Mouse (Mus musculus) ES-E14 (cell line): ENCODE results near the gene Dnah6. TPM values are rescaled to one million over a fixed set of nuclear protein-coding genes. Genes with fewer than 3 reads are reported as not detected.

Experiments used
- DNase-seq: peaks from one replicate; pipeline ENCODE4 v3.0.0-alpha.2; 2013; ENCODE audit warnings: low read depth, low spot score
- H3K27ac ChIP-seq: 2 replicates; pipeline ENCODE4 v1.5.1; 2012; ENCODE audit warnings: low read depth, mild to moderate bottlenecking, low read length, moderate library complexity, mixed read lengths; ENCODE audit not compliant: poor library complexity, insufficient read depth, severe bottlenecking
- H3K36me3 ChIP-seq: 2 replicates; pipeline ENCODE4 v1.6.1; 2012; ENCODE audit warnings: mild to moderate bottlenecking, low read length, moderate library complexity, mixed read lengths; ENCODE audit not compliant: control insufficient read depth, poor library complexity, insufficient read depth, severe bottlenecking
- H3K4me1 ChIP-seq, 2 experiments: fragments of 150-350 bp in 1 of 2; sonication (generic) in 1 of 2; 2 replicates each; pipeline ENCODE4 v1.6.1; 2012; ENCODE audit warnings: low read length in 2 of 2, mild to moderate bottlenecking in 1 of 2, mixed read lengths in 1 of 2; ENCODE audit not compliant: control insufficient read depth in 2 of 2, insufficient read depth in 2 of 2, poor library complexity in 1 of 2
- H3K4me3 ChIP-seq, 2 experiments: fragments of 150-350 bp in 1 of 2; sonication (generic) in 1 of 2; 2 replicates each; pipeline ENCODE4 v1.5.1; 2012; ENCODE audit warnings: low read length in 2 of 2, low read depth in 1 of 2, mild to moderate bottlenecking in 1 of 2, mixed read lengths in 1 of 2; ENCODE audit not compliant: insufficient read depth in 1 of 2, poor library complexity in 1 of 2, severe bottlenecking in 1 of 2
- H3K9ac ChIP-seq: 2 replicates; pipeline ENCODE4 v1.6.1; 2012; ENCODE audit warnings: low read depth, mild to moderate bottlenecking, low read length, mixed read lengths; ENCODE audit not compliant: poor library complexity, insufficient read depth, severe bottlenecking
- H3K9me3 ChIP-seq: fragments of 150-350 bp; sonication (generic); 2 replicates; pipeline ENCODE4 v1.6.1; 2012; ENCODE audit warnings: low read depth, mild to moderate bottlenecking, low read length; ENCODE audit not compliant: control insufficient read depth, insufficient read depth
- CHD2 ChIP-seq: IDR thresholded peaks from 2 replicates; pipeline ENCODE4 v1.6.1; 2014; ENCODE audit warnings: mild to moderate bottlenecking, low read depth, low read length, inconsistent platforms
- HCFC1 ChIP-seq: IDR thresholded peaks from 2 replicates; pipeline ENCODE4 v1.6.1; 2012; ENCODE audit warnings: low read length, inconsistent platforms, borderline replicate concordance; ENCODE audit not compliant: insufficient read depth
- MAFK ChIP-seq: IDR thresholded peaks from 2 replicates; pipeline ENCODE4 v1.6.1; 2014; ENCODE audit warnings: mild to moderate bottlenecking, low read depth, low read length, inconsistent platforms; ENCODE audit not compliant: insufficient read depth
- ZC3H11A ChIP-seq: IDR thresholded peaks from 2 replicates; pipeline ENCODE4 v1.6.1; 2012; ENCODE audit warnings: low read depth, mild to moderate bottlenecking, inconsistent platforms, low read length, borderline replicate concordance
- ZNF384 ChIP-seq: IDR thresholded peaks from 2 replicates; pipeline ENCODE4 v1.6.1; 2012; ENCODE audit warnings: low read depth, low read length, inconsistent platforms
- in situ Hi-C, 2 experiments: fragments of 600-800 bp; cut with MboI; formaldehyde crosslinking; loops; one replicate each; pipeline ENCODE4 v1.15.1; 2025; ENCODE audit warnings: low sequenced_read_pairs in 2 of 2, inconsistent platforms in 1 of 2; ENCODE audit not compliant: unreplicated experiment in 2 of 2
- total RNA-seq: library from RNA; depleted of rRNA; stranded (reverse); fragments of 300-350 nt; gene quantifications from 2 replicates; pipeline ENCODE4 v1.2.3, GENCODE M21; 2012

Gene Dnah6
- total RNA-seq, 1 experiment, result 0.54 TPM

DNA sequence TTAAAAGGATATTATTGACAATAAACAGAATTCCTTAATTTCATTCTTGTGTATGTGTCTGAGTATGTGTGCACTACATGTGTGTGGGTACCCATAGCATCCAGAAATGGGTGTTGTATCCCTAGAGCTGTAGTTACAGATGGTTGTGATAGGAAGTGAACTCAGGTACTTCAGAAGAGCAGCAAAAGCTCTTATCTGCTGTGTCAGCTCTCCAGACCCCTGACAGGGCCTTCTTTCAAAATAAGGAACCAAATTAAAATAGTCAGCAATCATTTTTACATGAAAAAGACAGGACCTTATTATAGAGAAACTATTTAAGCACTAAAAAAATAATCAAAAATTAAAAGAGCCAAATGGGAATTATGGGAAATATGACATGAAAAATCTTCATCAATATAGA is 9.8 kb downstream of the Dnah6 start:
- H3K36me3 ChIP-seq, result no peaks in the 10 kb centered on the region
- in situ Hi-C loops, result no loop called here
- no peak overlapping the region for H3K4me3 ChIP-seq
- no peak overlapping the region for H3K9ac ChIP-seq
- no peak overlapping the region for H3K27ac ChIP-seq
- peaks cover 0 to 2% of the 10 kb centered on the region in 2 experiments; a peak in 1 of 4 replicates for H3K4me1 ChIP-seq
- DNase-seq, result no peak
- no peaks in the 10 kb centered on the region for H3K9me3 ChIP-seq
- TF ChIP-seq ZC3H11A (no peak), MAFK (no peak), CHD2 (no peak), HCFC1 (no peak), ZNF384 (no peak)

DNA sequence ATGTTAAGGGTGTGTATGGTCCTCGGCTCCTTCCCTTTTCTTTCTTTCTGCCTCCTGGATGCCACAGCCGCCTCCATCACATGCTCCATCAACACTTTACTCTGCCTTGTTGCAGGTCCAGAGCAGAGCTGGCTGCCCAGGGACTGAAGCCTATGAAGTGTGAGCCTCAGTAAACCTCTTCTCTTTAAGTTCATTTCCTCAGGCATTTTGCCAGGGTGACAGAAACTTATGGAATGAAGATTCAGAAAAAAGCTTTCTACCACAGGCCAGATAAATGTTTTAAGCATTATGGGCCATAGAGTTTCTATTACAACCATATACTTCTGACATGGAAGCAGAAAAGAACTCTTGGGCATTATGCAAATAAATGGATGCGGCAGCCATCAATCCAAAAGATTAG is 10.4 kb downstream of the Dnah6 start:
- Histone ChIP-seq H3K36me3 (no peaks in the 10 kb centered on the region), H3K4me3 (no peak overlapping the region), H3K4me1 (peaks cover 0 to 2% of the 10 kb centered on the region in 2 experiments; a peak in 1 of 4 replicates), H3K9ac (no peak overlapping the region), H3K9me3 (no peaks in the 10 kb centered on the region), H3K27ac (no peak overlapping the region)
- no peak for DNase-seq
- in situ Hi-C loops, result no loop called here
- TF ChIP-seq CHD2 (no peak), HCFC1 (no peak), ZC3H11A (no peak), ZNF384 (no peak), MAFK (no peak)

DNA sequence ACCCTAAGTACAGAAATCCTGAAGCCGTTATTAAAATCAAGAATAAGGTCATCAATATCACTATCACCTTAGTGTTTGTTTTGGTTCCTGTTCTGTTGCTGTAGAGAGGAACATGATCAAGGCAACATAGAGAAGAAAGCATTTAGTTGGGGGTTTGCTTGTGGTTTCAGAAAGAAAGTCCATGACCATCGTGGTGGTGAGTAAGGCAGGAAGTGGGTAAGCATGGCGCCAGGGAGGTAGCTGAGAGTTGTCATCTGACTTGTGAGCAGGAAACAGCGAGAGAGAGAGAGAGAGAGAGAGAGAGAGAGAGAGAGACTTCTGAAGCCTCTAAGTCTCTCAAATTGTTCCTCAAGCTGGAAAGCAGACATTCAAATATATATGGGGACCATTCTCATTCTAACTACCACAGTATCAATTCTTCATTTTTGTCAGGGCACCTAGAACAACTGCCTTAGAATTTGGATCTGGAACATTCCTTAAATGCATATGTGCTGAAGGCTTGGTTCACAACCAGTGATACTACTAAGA is 10.9 kb downstream of the Dnah6 start:
- Histone ChIP-seq H3K9ac (no peak overlapping the region), H3K36me3 (no peaks in the 10 kb centered on the region), H3K4me3 (no peak overlapping the region), H3K4me1 (peaks cover 0 to 2% of the 10 kb centered on the region in 2 experiments; a peak in 1 of 4 replicates), H3K9me3 (no peaks in the 10 kb centered on the region), H3K27ac (no peak overlapping the region)
- in situ Hi-C loops, result no loop called here
- TF ChIP-seq HCFC1, result no peak
- TF ChIP-seq ZC3H11A, result no peak
- TF ChIP-seq ZNF384, result no peak
- TF ChIP-seq MAFK, result no peak
- TF ChIP-seq CHD2, result no peak
- no peak for DNase-seq

DNA sequence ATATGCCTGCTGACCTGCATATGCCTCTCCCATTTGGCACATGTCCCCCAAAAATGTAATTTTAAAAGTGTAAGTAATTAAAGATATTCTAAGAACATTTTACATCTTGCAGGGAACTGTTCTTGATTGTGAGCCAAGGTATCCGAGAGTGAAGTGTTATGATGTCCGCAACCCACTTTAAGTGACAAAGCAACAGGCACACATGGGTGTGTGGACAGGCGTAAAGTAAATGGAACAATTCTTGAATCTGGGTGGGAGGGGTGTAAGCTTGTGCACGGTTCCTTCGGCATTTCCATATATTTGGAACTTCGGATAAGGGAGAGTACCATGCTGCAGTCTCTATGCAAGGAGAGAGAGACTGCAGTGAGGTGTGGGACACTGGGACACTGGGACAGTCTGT is 11.9 kb downstream of the Dnah6 start:
- Histone ChIP-seq H3K4me1 (peaks cover 0 to 2% of the 10 kb centered on the region in 2 experiments; a peak in 1 of 4 replicates), H3K36me3 (no peaks in the 10 kb centered on the region), H3K9ac (no peak overlapping the region), H3K4me3 (no peak overlapping the region), H3K9me3 (no peaks in the 10 kb centered on the region), H3K27ac (no peak overlapping the region)
- TF ChIP-seq ZNF384, result no peak
- TF ChIP-seq MAFK, result no peak
- TF ChIP-seq ZC3H11A, result no peak
- no peak for TF ChIP-seq CHD2
- no peak for TF ChIP-seq HCFC1
- in situ Hi-C loops, result no loop called here
- DNase-seq, result no peak

DNA sequence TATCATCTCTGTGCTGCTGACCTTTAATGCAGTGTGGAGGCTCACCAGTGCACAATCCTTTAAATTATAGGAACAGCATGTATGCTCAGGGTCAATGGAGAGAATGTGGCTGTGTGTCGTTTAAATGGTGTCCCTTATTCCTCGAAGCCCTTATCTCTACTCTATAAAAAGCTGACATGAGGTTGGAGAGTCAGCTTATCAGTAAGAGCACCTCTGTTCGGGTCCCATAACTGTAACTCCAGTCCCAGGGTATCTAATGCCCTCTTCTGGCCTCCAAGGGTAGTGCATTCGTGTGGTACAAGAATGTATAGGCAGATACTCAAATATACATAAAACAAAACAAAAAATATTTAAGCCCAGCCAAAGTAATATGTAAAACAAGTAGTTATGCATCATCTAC is 16.5 kb downstream of the Dnah6 start:
- Histone ChIP-seq H3K9me3 (no peaks in the 10 kb centered on the region), H3K9ac (no peak overlapping the region), H3K4me1 (peaks cover 0 to 2% of the 10 kb centered on the region in 2 experiments; a peak in 1 of 4 replicates), H3K4me3 (no peak overlapping the region), H3K27ac (no peak overlapping the region), H3K36me3 (no peaks in the 10 kb centered on the region)
- TF ChIP-seq HCFC1, result no peak
- DNase-seq, result no peak
- in situ Hi-C loops, result no loop called here
